Mouse (Mus musculus) MEL (cell line): Measurements from ENCODE around the gene Snapc5.

ENCODE experiments used
- CTCF ChIP-seq, 3 experiments: IDR thresholded peaks in 2 of 3; conservative IDR thresholded peaks in 1 of 3; 2 replicates each; pipeline ENCODE4 v1.5.1; 2011 to 2012; ENCODE audit warnings: low read length in 3 of 3, low read depth in 2 of 3, mild to moderate bottlenecking in 2 of 3, improper control_type of control experiment in 1 of 3, inconsistent platforms in 1 of 3, mixed read lengths in 1 of 3, moderate library complexity in 1 of 3; ENCODE audit not compliant: control insufficient read depth in 1 of 3, insufficient read depth in 1 of 3, poor library complexity in 1 of 3, severe bottlenecking in 1 of 3
- E2F4 ChIP-seq: IDR thresholded peaks from 2 replicates; pipeline ENCODE4 v1.6.1; 2011; ENCODE audit warnings: low read depth, low read length, improper control_type of control experiment, borderline replicate concordance
- EP300 ChIP-seq, 2 experiments: IDR thresholded peaks; 2 replicates each; pipeline ENCODE4 v1.6.1; 2011; ENCODE audit warnings: improper control_type of control experiment in 2 of 2, low read length in 2 of 2, low read depth in 1 of 2, mild to moderate bottlenecking in 1 of 2
- GATA1 ChIP-seq: IDR thresholded peaks from 2 replicates; pipeline ENCODE4 v1.6.1; 2011; ENCODE audit warnings: low read depth, low read length, improper control_type of control experiment
- NRF1 ChIP-seq: IDR thresholded peaks from 2 replicates; pipeline ENCODE4 v1.6.1; 2014; ENCODE audit warnings: low read depth, mild to moderate bottlenecking, inconsistent platforms, low read length, improper control_type of control experiment, moderate library complexity; ENCODE audit not compliant: poor library complexity, insufficient read depth, severe bottlenecking
- POLR2A ChIP-seq, 2 experiments: IDR thresholded peaks; 2 replicates each; pipeline ENCODE4 v1.6.1; 2011 to 2012; ENCODE audit warnings: low read length in 2 of 2, mild to moderate bottlenecking in 2 of 2, control low read depth in 1 of 2, improper control_type of control experiment in 1 of 2, low read depth in 1 of 2, moderate library complexity in 1 of 2; ENCODE audit not compliant: control insufficient read depth in 1 of 2, insufficient read depth in 1 of 2, poor library complexity in 1 of 2
- POLR2AphosphoS2 ChIP-seq: IDR thresholded peaks from 2 replicates; pipeline ENCODE4 v1.6.1; 2011; ENCODE audit warnings: low read length, improper control_type of control experiment
- SMC3 ChIP-seq: IDR thresholded peaks from 2 replicates; pipeline ENCODE4 v1.6.1; 2011; ENCODE audit warnings: low read depth, low read length, improper control_type of control experiment
- USF1 ChIP-seq: IDR thresholded peaks from 2 replicates; pipeline ENCODE4 v1.6.1; 2014; ENCODE audit warnings: low read depth, mild to moderate bottlenecking, inconsistent platforms, low read length, improper control_type of control experiment, moderate library complexity
- ZC3H11A ChIP-seq: IDR thresholded peaks from 2 replicates; pipeline ENCODE4 v1.6.1; 2012; ENCODE audit warnings: low read depth, mild to moderate bottlenecking, inconsistent platforms, low read length, improper control_type of control experiment
- ZMIZ1 ChIP-seq: IDR thresholded peaks from 2 replicates; pipeline ENCODE4 v1.6.1; 2012; ENCODE audit warnings: low read depth, mild to moderate bottlenecking, inconsistent platforms, low read length, improper control_type of control experiment, moderate library complexity

- TF ChIP-seq E2F4 (no peak), USF1 (no peak), EP300 (IDR thresholded peaks at IDR 0.05; ENCODE audit: low read depth in 1 of 2, low read length in 2 of 2) (no peak), GATA1 (no peak), POLR2A (IDR thresholded peaks at IDR 0.05; ENCODE audit: control insufficient read depth in 1 of 2, insufficient read depth in 1 of 2, low read depth in 1 of 2, low read length in 2 of 2, poor library complexity in 1 of 2) (no peak), ZC3H11A (no peak), CTCF (IDR thresholded peaks at IDR 0.05 in 2 of 3, conservative IDR thresholded peaks at IDR 0.05 in 1 of 3; ENCODE audit: control insufficient read depth in 1 of 3, insufficient read depth in 1 of 3, low read depth in 2 of 3, low read length in 3 of 3, poor library complexity in 1 of 3, severe bottlenecking in 1 of 3) (no peak), ZMIZ1 (no peak), NRF1 (no peak), POLR2AphosphoS2 (no peak), SMC3 (no peak)
These were observed 40.8 kb downstream of the Snapc5 start for GRCm38 (mm10) chr9:64219772-64220420.
